Mouse (Mus musculus) cortical plate, adult 2 months (tissue): ENCODE measurements at regions not wholly inside any gene's neighbourhood (a gene's known extent, or its start where the extent isn't known, plus 50 kb on each side); places are given as distances from the start of the nearest gene placed in this dataset.

ENCODE experiments used
- CTCF ChIP-seq: fragments of 200-500 bp; IDR thresholded peaks from 2 replicates; pipeline ENCODE4 v1.5.1; 2011; ENCODE audit warnings: mild to moderate bottlenecking, control low read depth, low read length; ENCODE audit not compliant: insufficient read depth; ENCODE audit errors: extremely low read depth
- POLR2A ChIP-seq: fragments of 200-500 bp; IDR thresholded peaks from 2 replicates; pipeline ENCODE4 v1.6.1; 2011; ENCODE audit warnings: mild to moderate bottlenecking, low read length, control low read depth; ENCODE audit not compliant: insufficient read depth; ENCODE audit errors: extremely low read depth

DNA sequence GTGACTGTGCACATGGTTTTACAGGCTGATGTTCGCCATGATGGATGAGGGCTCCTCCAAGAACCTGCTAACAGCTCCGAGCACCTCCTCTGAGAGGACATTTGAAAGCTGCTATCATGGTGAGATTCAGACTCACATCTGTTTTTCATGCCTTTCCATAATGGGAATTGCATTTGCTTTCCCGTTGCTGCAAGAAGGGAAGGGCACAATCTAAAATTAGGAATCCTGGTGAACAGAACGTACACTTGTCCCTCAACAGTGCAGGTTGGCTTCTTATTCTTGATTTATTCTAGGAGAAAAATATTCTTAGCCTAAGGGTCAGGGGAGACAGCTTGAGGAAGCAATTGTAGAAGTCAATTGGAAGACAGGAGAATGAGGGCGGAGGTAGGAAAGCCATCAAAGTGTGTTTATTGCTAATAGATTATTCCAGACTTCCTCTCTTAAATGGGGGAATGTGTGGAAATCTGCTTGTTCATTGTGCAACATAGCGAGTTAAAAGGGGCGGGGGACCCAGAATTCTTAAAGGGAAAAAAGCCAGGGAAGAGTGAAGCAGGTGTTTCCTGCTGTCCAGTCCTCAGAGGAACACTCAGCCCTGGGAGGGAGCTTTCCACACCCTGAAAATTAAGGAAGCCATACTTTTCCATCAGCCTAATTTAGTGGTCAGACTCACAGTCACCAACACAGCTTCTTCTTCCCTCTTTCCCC, 253.5 kb upstream of the Tnp1 start:
- no peak for TF ChIP-seq CTCF
- TF ChIP-seq POLR2A: no peak
